9 mouse cellular contexts compared by ENCODE assay signal in the genomic region with DNA sequence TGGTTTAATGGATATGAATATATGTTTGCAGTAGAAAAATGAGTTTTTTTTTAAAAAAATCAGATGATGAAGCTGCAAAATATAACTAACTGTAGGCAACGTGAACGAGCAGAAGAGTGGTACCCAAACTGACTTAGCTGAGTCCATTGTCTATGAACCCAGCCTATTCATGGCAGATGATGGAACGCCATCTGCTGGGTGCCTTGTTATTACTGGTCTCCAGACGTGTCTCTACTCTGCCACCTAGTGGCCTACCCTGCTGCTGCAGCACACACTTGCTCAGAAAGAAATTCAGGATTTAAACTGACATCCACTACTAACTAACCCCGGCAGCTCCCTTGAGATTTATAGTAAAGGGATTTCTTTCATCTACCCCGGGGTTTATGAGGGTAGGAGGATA.
DNase-seq lines count a peak whose midpoint lies in the region; ATAC-seq lines count a peak whose summit lies in the region.
"Had no signal": no experiment of that assay in that cellular context is flagged by ENCODE, and none has a peak within 500 bp of the region (broad histone marks: within the 10 kb centered on the region; RNA-seq: fewer than 3 reads in every experiment).

No protein-coding gene starts in this region.

- no peaks in the 10 kb centered on the region for H3K4me1 ChIP-seq in forebrain, embryonic 16.5 days (replicated peaks; ENCODE audit: control insufficient read depth, insufficient read depth, low read length)
- no peaks in the 10 kb centered on the region for H3K4me1 ChIP-seq in hindbrain, embryonic 15.5 days (replicated peaks)
- no peaks in the 10 kb centered on the region for H3K4me1 ChIP-seq in midbrain, embryonic 10.5 days

- H3K9me3 ChIP-seq in forebrain, embryonic 16.5 days (ENCODE audit: control insufficient read depth, low read length): 0 out of 2 replicates have a peak, but pooled peaks cover 2% of the 10 kb centered on the region
- no peaks in the 10 kb centered on the region for H3K9me3 ChIP-seq in hindbrain, embryonic 15.5 days
- no peaks in the 10 kb centered on the region for H3K9me3 ChIP-seq in midbrain, embryonic 10.5 days (replicated peaks)

- no peak overlapping the region for H3K9ac ChIP-seq in forebrain, embryonic 16.5 days (replicated peaks; ENCODE audit: low read depth, low read length)
- H3K9ac ChIP-seq in hindbrain, embryonic 15.5 days: no peak overlapping the region

- no peak overlapping the region for H3K27ac ChIP-seq in forebrain, embryonic 16.5 days (ENCODE audit: low read length)
- no peak overlapping the region for H3K27ac ChIP-seq in hindbrain, embryonic 15.5 days (replicated peaks)
- H3K27ac ChIP-seq in midbrain, embryonic 10.5 days (replicated peaks): no peak overlapping the region
- H3K27ac ChIP-seq: macrophage had no signal

- WGBS in forebrain, embryonic 16.5 days: 9% methylated on average over 6 of the region's 6 CpGs
- 17% methylated on average over 6 of the region's 6 CpGs for WGBS in hindbrain, embryonic 15.5 days
- WGBS in midbrain, embryonic 10.5 days: 23% methylated on average over 6 of the region's 6 CpGs

- H3K4me2 ChIP-seq in forebrain, embryonic 16.5 days (ENCODE audit: low read length): no peak overlapping the region
- H3K4me2 ChIP-seq in hindbrain, embryonic 15.5 days: no peak overlapping the region

- DNase-seq in Muller cell, postnatal 12 days (ENCODE audit: inconsistent ontology term): peak; percentile 51
- peak; percentile 90 to 93 for DNase-seq in left cerebral cortex, adult 18-20 months (ENCODE audit: low spot score in 2 of 2)
- DNase-seq in midbrain, embryonic 10.5 days (ENCODE audit: low spot score): peak; percentile 86
- DNase-seq in right cerebral cortex, postnatal 36 days (ENCODE audit: low spot score in 2 of 2): peak; percentile 86
- DNase-seq in urinary bladder, postnatal 4 days (ENCODE audit: low spot score in 2 of 2): peak; percentile 64 to 82

- H3K36me3 ChIP-seq in forebrain, embryonic 16.5 days (ENCODE audit: control insufficient read depth, insufficient read depth): no peaks in the 10 kb centered on the region
- H3K36me3 ChIP-seq in hindbrain, embryonic 15.5 days: no peaks in the 10 kb centered on the region
- no peaks in the 10 kb centered on the region for H3K36me3 ChIP-seq in midbrain, embryonic 10.5 days

- peak; percentile 70; the same call in 1 of the 2 replicates for ATAC-seq in cerebellum, adult (ENCODE audit: insufficient number of reproducible peaks, low FRiP score, low TSS enrichment)
- peak; percentile 61 for ATAC-seq in forebrain, embryonic 16.5 days
- ATAC-seq in hindbrain, embryonic 15.5 days (ENCODE audit: low FRiP score, low read depth): peak; percentile 68; the same call in 1 of the 2 replicates

- no peaks in the 10 kb centered on the region for H3K27me3 ChIP-seq in forebrain, embryonic 16.5 days (replicated peaks; ENCODE audit: control insufficient read depth, insufficient read depth, low read length)
- H3K27me3 ChIP-seq in hindbrain, embryonic 15.5 days: no peaks in the 10 kb centered on the region
- no peaks in the 10 kb centered on the region for H3K27me3 ChIP-seq in midbrain, embryonic 10.5 days (ENCODE audit: low read depth, poor library complexity, severe bottlenecking)

- no peak overlapping the region for H3K4me3 ChIP-seq in forebrain, embryonic 16.5 days (replicated peaks; ENCODE audit: low read length)
- no peak overlapping the region for H3K4me3 ChIP-seq in hindbrain, embryonic 15.5 days
- H3K4me3 ChIP-seq in midbrain, embryonic 10.5 days: no peak overlapping the region
